Mouse (Mus musculus): ENCODE data around the gene Aanat. TPM values are rescaled to one million over a fixed set of nuclear protein-coding genes. Genes with fewer than 3 reads are reported as not detected.
A peak's percentile ranks its signal among the peaks of the same experiment; 100 is the strongest.

Gene Aanat
- total and polyA plus RNA-seq, 3 experiments, result not detected

- DNase-seq (ENCODE audit: low spot score) (peak; percentile 58), ATAC-seq (ENCODE audit: extremely low read depth, insufficient number of reproducible peaks, low FRiP score, poor library complexity, severe bottlenecking) (no peak)
- no peaks in the 10 kb centered on the region for H3K9me3 ChIP-seq (replicated peaks)
- peaks cover 24% of the 10 kb centered on the region for H3K36me3 ChIP-seq (replicated peaks)
- H3K27me3 ChIP-seq (ENCODE audit: insufficient read depth, low read length), result peaks cover 19% of the 10 kb centered on the region
- H3K4me3 ChIP-seq (ENCODE audit: low read depth, low read length), result peak overlapping the region; percentile 96
- H3K4me1 ChIP-seq (ENCODE audit: insufficient read depth, low read depth, low read length), result peaks cover 41% of the 10 kb centered on the region
- TF ChIP-seq POLR2AphosphoS5 (IDR thresholded peaks at IDR 0.05; ENCODE audit: insufficient replicate concordance, low read depth, low read length) (no peak), CTCF (IDR thresholded peaks at IDR 0.05; ENCODE audit: low read depth, low read length) (no peak), GATA2 (IDR thresholded peaks at IDR 0.05; ENCODE audit: borderline replicate concordance, low read depth, low read length) (no peak), TAL1 (conservative IDR thresholded peaks at IDR 0.05; ENCODE audit: low read depth, low read length) (no peak), GATA1 (IDR thresholded peaks at IDR 0.05; ENCODE audit: borderline replicate concordance, low read length) (no peak)
These were observed 5.4 kb upstream of the Aanat start for GRCm38 (mm10) chr11:116580711-116581375.

- peak; percentile 66 for DNase-seq (ENCODE audit: low spot score)
- ATAC-seq (ENCODE audit: extremely low read depth, insufficient number of reproducible peaks, low FRiP score, poor library complexity, severe bottlenecking), result peak; percentile 66
- Histone ChIP-seq H3K9me3 (replicated peaks) (no peaks in the 10 kb centered on the region), H3K27me3 (ENCODE audit: insufficient read depth, low read length) (peaks cover 24% of the 10 kb centered on the region), H3K36me3 (replicated peaks) (peaks cover 18% of the 10 kb centered on the region), H3K4me3 (ENCODE audit: low read depth, low read length) (peak within 1 kb of the TSS; percentile 96), H3K4me1 (ENCODE audit: insufficient read depth, low read depth, low read length) (peaks cover 36% of the 10 kb centered on the region)
- TF ChIP-seq CTCF (IDR thresholded peaks at IDR 0.05; ENCODE audit: low read depth, low read length) (no peak), TAL1 (conservative IDR thresholded peaks at IDR 0.05; ENCODE audit: low read depth, low read length) (no peak), GATA1 (IDR thresholded peaks at IDR 0.05; ENCODE audit: borderline replicate concordance, low read length) (no peak), GATA2 (IDR thresholded peaks at IDR 0.05; ENCODE audit: borderline replicate concordance, low read depth, low read length) (no peak), POLR2AphosphoS5 (IDR thresholded peaks at IDR 0.05; ENCODE audit: insufficient replicate concordance, low read depth, low read length) (no peak)
These were observed 4.8 kb upstream of the Aanat start, which contains the start of gene Ube2o for GRCm38 (mm10) chr11:116581376-116581814. TSS of gene Ube2o (minus strand) at chr11:116581447.

GRCm38 (mm10) chr11:116585682-116586081 is 550 bp upstream of the Aanat start:
- no peak for ATAC-seq (ENCODE audit: extremely low read depth, insufficient number of reproducible peaks, low FRiP score, poor library complexity, severe bottlenecking)
- H3K9me3 ChIP-seq (replicated peaks), result no peaks in the 10 kb centered on the region
- TF ChIP-seq POLR2AphosphoS5 (IDR thresholded peaks at IDR 0.05; ENCODE audit: insufficient replicate concordance, low read depth, low read length) (no peak), TAL1 (conservative IDR thresholded peaks at IDR 0.05; ENCODE audit: low read depth, low read length) (no peak), CTCF (IDR thresholded peaks at IDR 0.05; ENCODE audit: low read depth, low read length) (no peak), GATA2 (IDR thresholded peaks at IDR 0.05; ENCODE audit: borderline replicate concordance, low read depth, low read length) (no peak), GATA1 (IDR thresholded peaks at IDR 0.05; ENCODE audit: borderline replicate concordance, low read length) (no peak)
- DNase-seq (ENCODE audit: low spot score), result no peak
- H3K4me1 ChIP-seq (ENCODE audit: insufficient read depth, low read depth, low read length), result peaks cover 42% of the 10 kb centered on the region
- H3K27me3 ChIP-seq (ENCODE audit: insufficient read depth, low read length), result peaks cover 57% of the 10 kb centered on the region
- no peaks in the 10 kb centered on the region for H3K36me3 ChIP-seq (replicated peaks)
- H3K4me3 ChIP-seq (ENCODE audit: low read depth, low read length), result no peak overlapping the region

- ATAC-seq (ENCODE audit: extremely low read depth, insufficient number of reproducible peaks, low FRiP score, poor library complexity, severe bottlenecking) (no peak), DNase-seq (ENCODE audit: low spot score) (peak; percentile 49)
- H3K27me3 ChIP-seq (ENCODE audit: insufficient read depth, low read length), result peaks cover 65% of the 10 kb centered on the region
- H3K4me1 ChIP-seq (ENCODE audit: insufficient read depth, low read depth, low read length), result peaks cover 41% of the 10 kb centered on the region
- no peaks in the 10 kb centered on the region for H3K9me3 ChIP-seq (replicated peaks)
- no peaks in the 10 kb centered on the region for H3K36me3 ChIP-seq (replicated peaks)
- TF ChIP-seq POLR2AphosphoS5 (IDR thresholded peaks at IDR 0.05; ENCODE audit: insufficient replicate concordance, low read depth, low read length), result no peak
- TF ChIP-seq TAL1 (conservative IDR thresholded peaks at IDR 0.05; ENCODE audit: low read depth, low read length), result no peak
- peak; percentile 99 for TF ChIP-seq CTCF (IDR thresholded peaks at IDR 0.05; ENCODE audit: low read depth, low read length)
- H3K4me3 ChIP-seq (ENCODE audit: low read depth, low read length), result 0 out of 2 replicates have a peak overlapping the region, but pooled peaks have one; percentile 2
These were observed 784 bp downstream of the Aanat start for GRCm38 (mm10) chr11:116586801-116587631.

- Histone ChIP-seq H3K4me1 (ENCODE audit: insufficient read depth, low read depth, low read length) (peaks cover 47% of the 10 kb centered on the region), H3K4me3 (ENCODE audit: low read depth, low read length) (no peak overlapping the region), H3K9me3 (replicated peaks) (no peaks in the 10 kb centered on the region), H3K36me3 (replicated peaks) (no peaks in the 10 kb centered on the region), H3K27me3 (ENCODE audit: insufficient read depth, low read length) (peaks cover 68% of the 10 kb centered on the region)
- no peak for ATAC-seq (ENCODE audit: extremely low read depth, insufficient number of reproducible peaks, low FRiP score, poor library complexity, severe bottlenecking)
- no peak for DNase-seq (ENCODE audit: low spot score)
- no peak for TF ChIP-seq TAL1 (conservative IDR thresholded peaks at IDR 0.05; ENCODE audit: low read depth, low read length)
- TF ChIP-seq GATA1 (IDR thresholded peaks at IDR 0.05; ENCODE audit: borderline replicate concordance, low read length), result no peak
- TF ChIP-seq GATA2 (IDR thresholded peaks at IDR 0.05; ENCODE audit: borderline replicate concordance, low read depth, low read length), result no peak
- TF ChIP-seq POLR2AphosphoS5 (IDR thresholded peaks at IDR 0.05; ENCODE audit: insufficient replicate concordance, low read depth, low read length), result no peak
- TF ChIP-seq CTCF (IDR thresholded peaks at IDR 0.05; ENCODE audit: low read depth, low read length), result no peak
These were observed 2.8 kb downstream of the Aanat start for GRCm38 (mm10) chr11:116589020-116589531.

GRCm38 (mm10) chr11:116589574-116589973 is 3.3 kb downstream of the Aanat start:
- no peak for TF ChIP-seq POLR2AphosphoS5 (IDR thresholded peaks at IDR 0.05; ENCODE audit: insufficient replicate concordance, low read depth, low read length)
- no peak overlapping the region for H3K4me3 ChIP-seq (ENCODE audit: low read depth, low read length)
- no peak for DNase-seq (ENCODE audit: low spot score)
- no peak for ATAC-seq (ENCODE audit: extremely low read depth, insufficient number of reproducible peaks, low FRiP score, poor library complexity, severe bottlenecking)
- peaks cover 47% of the 10 kb centered on the region for H3K4me1 ChIP-seq (ENCODE audit: insufficient read depth, low read depth, low read length)
- H3K27me3 ChIP-seq (ENCODE audit: insufficient read depth, low read length), result peaks cover 70% of the 10 kb centered on the region
- no peaks in the 10 kb centered on the region for H3K9me3 ChIP-seq (replicated peaks)
- no peaks in the 10 kb centered on the region for H3K36me3 ChIP-seq (replicated peaks)

Data from G1E (cell line).